Mouse (Mus musculus) lung, embryonic 14.5 days (tissue): Measurements from ENCODE around the gene Il18rap. TPM values are rescaled to one million over a fixed set of nuclear protein-coding genes. Genes with fewer than 3 reads are reported as not detected.
A peak's percentile ranks its signal among the peaks of the same experiment; 100 is the strongest.

ENCODE experiments used
- ATAC-seq: fragments of 200-750 bp; cut with Nextera tagmentation; 2 replicates; pipeline ENCODE4 v1.8.0; 2017; ENCODE audit warnings: mild to moderate bottlenecking, moderate TSS enrichment, moderate library complexity; ENCODE audit not compliant: insufficient read depth
- DNase-seq: peaks from one replicate; pipeline ENCODE4 v3.0.0-alpha.2; 2015
- H3K27ac ChIP-seq: fragments of 300-500 bp; sonication (generic); 2 replicates; pipeline ENCODE4 v1.5.1; 2014; ENCODE audit warnings: low read depth, mild to moderate bottlenecking, moderate library complexity
- H3K27me3 ChIP-seq: fragments of 300-500 bp; sonication (generic); 2 replicates; pipeline ENCODE4 v1.6.1; 2014; ENCODE audit warnings: low read length, control low read depth; ENCODE audit not compliant: insufficient read depth
- H3K36me3 ChIP-seq: fragments of 300-500 bp; sonication (generic); 2 replicates; pipeline ENCODE4 v1.6.1; 2014; ENCODE audit warnings: control low read depth; ENCODE audit not compliant: insufficient read depth
- H3K4me1 ChIP-seq: fragments of 300-500 bp; sonication (generic); 2 replicates; pipeline ENCODE4 v1.6.1; 2014; ENCODE audit warnings: antibody characterized with exemption, control low read depth; ENCODE audit not compliant: insufficient read depth
- H3K4me2 ChIP-seq: fragments of 300-500 bp; sonication (generic); 2 replicates; pipeline ENCODE4 v1.6.1; 2014; ENCODE audit warnings: mild to moderate bottlenecking
- H3K4me3 ChIP-seq: fragments of 300-500 bp; sonication (generic); 2 replicates; pipeline ENCODE4 v1.5.1; 2014; ENCODE audit warnings: low read depth, low read length
- H3K9ac ChIP-seq: fragments of 300-500 bp; sonication (generic); 2 replicates; pipeline ENCODE4 v1.6.1; 2014
- H3K9me3 ChIP-seq: fragments of 300-500 bp; sonication (generic); 2 replicates; pipeline ENCODE4 v1.6.1; 2016; ENCODE audit warnings: low read depth, low read length, control low read depth
- CTCF ChIP-seq: IDR thresholded peaks from 2 replicates; pipeline ENCODE4 v1.5.1; 2016; ENCODE audit warnings: antibody characterized with exemption, low read depth
- WGBS: fragments of 180-500 bp; shearing (Covaris S2); extraction: QIAGEN DNeasy Blood & Tissue Kit; methylation state at CpG from one replicate; pipeline ENCODE4 v1.1.7; 2014; 5-methylcytosine and 5-hydroxymethylcytosine counted together
- polyA plus RNA-seq: library from polyadenylated mRNA; unstranded; fragments of >200 nt; fragmentation: Nextera tagmentation; extraction: Ambion mirVana; gene quantifications from 2 replicates; pipeline ENCODE4 v1.2.1, GENCODE M21; 2014

Il18rap gene
- polyA plus RNA-seq, 1 experiment from 2014 or later, result 0.14 TPM

- peak; percentile 76 for TF ChIP-seq CTCF
- ATAC-seq, result no peak
- WGBS, result 0% methylated on average over 2 of the region's 2 CpGs
Observed at GRCm38 (mm10) chr1:40544650-40545049, 29.5 kb downstream of the Il18rap start.

DNA sequence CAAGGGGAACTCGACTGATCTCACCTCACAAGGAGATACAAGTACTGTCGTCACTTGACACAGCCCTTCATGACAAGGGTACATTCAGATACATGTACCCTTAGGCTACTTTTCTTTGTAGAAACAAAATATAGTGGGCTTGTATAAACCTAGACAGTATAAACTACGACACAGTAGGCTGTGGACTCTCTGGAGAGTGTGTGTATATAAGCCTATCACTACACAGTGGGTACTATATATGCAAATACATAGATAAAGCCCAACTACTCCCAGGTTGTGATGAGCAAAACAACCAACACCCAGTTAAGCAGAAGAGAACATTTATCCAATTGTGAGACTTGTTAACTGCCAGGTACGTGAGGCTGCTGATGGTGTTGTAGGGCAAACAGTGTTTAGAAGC is 31.5 kb downstream of the Il18rap start:
- Histone ChIP-seq H3K9ac (no peak overlapping the region), H3K9me3 (no peaks in the 10 kb centered on the region), H3K36me3 (no peaks in the 10 kb centered on the region), H3K27me3 (no peaks in the 10 kb centered on the region), H3K4me2 (no peak overlapping the region), H3K27ac (no peak overlapping the region), H3K4me3 (no peak overlapping the region), H3K4me1 (no peaks in the 10 kb centered on the region)
- no peak for ATAC-seq
- 55% methylated on average over 4 of the region's 4 CpGs for WGBS
- DNase-seq, result no peak
- no peak for TF ChIP-seq CTCF

More at GRCm38 (mm10) chr1:40544650-40545049, 29.5 kb downstream of the Il18rap start:
- H3K4me3 ChIP-seq, result no peak overlapping the region
- no peaks in the 10 kb centered on the region for H3K4me1 ChIP-seq
- no peaks in the 10 kb centered on the region for H3K27me3 ChIP-seq
- DNase-seq, result peak; percentile 93
- H3K27ac ChIP-seq, result no peak overlapping the region
- H3K4me2 ChIP-seq, result no peak overlapping the region
- H3K36me3 ChIP-seq, result no peaks in the 10 kb centered on the region
- no peak overlapping the region for H3K9ac ChIP-seq
- no peaks in the 10 kb centered on the region for H3K9me3 ChIP-seq

- Histone ChIP-seq H3K4me1 (no peaks in the 10 kb centered on the region), H3K27ac (no peak overlapping the region), H3K4me2 (no peak overlapping the region), H3K27me3 (no peaks in the 10 kb centered on the region), H3K9me3 (no peaks in the 10 kb centered on the region), H3K4me3 (no peak overlapping the region), H3K36me3 (no peaks in the 10 kb centered on the region), H3K9ac (no peak overlapping the region)
- DNase-seq (no peak), ATAC-seq (no peak)
- no peak for TF ChIP-seq CTCF
- WGBS, result 71% methylated on average over 11 of the region's 11 CpGs
Observed at GRCm38 (mm10) chr1:40547064-40547572, 32.0 kb downstream of the Il18rap start.

DNA sequence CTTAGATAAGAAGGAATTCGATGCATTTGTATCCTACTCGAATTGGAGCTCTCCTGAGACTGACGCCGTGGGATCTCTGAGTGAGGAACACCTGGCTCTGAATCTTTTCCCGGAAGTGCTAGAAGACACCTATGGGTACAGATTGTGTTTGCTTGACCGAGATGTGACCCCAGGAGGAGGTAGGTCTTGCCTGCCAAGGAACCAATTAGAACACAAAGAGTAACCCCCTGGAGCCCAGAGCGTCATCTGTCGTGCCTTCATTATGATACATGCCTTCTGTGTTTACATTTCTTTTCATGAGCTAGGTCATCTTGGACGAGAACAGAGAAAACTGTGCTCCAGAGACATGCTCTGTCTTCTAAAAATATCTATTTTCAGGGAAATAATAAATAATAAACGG is 32.6 kb downstream of the Il18rap start:
- H3K4me1 ChIP-seq, result no peaks in the 10 kb centered on the region
- H3K4me2 ChIP-seq, result no peak overlapping the region
- no peak overlapping the region for H3K27ac ChIP-seq
- DNase-seq, result no peak
- ATAC-seq, result no peak
- no peak overlapping the region for H3K4me3 ChIP-seq
- no peaks in the 10 kb centered on the region for H3K36me3 ChIP-seq
- H3K9ac ChIP-seq, result no peak overlapping the region
- H3K9me3 ChIP-seq, result no peaks in the 10 kb centered on the region
- no peaks in the 10 kb centered on the region for H3K27me3 ChIP-seq
- TF ChIP-seq CTCF, result no peak
- WGBS, result 26% methylated on average over 10 of the region's 10 CpGs

DNA sequence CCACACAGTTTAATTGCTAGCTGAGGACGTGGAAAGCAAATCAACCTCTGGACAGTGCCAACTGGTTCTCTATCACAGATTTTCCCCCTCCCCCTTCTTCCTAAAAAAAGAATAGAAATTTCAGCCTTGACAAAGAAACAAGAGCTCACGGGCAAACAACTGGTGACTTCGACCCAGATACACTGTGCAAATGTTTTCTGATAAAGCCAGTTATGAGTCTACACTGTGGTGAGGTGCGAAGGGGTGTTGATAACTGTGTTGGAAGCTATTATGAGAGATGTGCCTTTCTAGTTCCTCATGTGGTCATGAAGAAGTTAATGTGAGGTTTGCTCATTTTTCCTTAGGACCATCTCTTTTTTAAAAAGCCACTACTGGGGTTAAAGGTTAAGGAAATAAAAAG is 54.2 kb downstream of the Il18rap start:
- DNase-seq (no peak), ATAC-seq (no peak)
- Histone ChIP-seq H3K4me2 (no peak overlapping the region), H3K4me3 (no peak overlapping the region), H3K27me3 (no peaks in the 10 kb centered on the region), H3K27ac (no peak overlapping the region), H3K9me3 (no peaks in the 10 kb centered on the region), H3K36me3 (no peaks in the 10 kb centered on the region), H3K4me1 (no peaks in the 10 kb centered on the region), H3K9ac (no peak overlapping the region)
- 66% methylated on average over 4 of the region's 4 CpGs for WGBS
- no peak for TF ChIP-seq CTCF

DNA sequence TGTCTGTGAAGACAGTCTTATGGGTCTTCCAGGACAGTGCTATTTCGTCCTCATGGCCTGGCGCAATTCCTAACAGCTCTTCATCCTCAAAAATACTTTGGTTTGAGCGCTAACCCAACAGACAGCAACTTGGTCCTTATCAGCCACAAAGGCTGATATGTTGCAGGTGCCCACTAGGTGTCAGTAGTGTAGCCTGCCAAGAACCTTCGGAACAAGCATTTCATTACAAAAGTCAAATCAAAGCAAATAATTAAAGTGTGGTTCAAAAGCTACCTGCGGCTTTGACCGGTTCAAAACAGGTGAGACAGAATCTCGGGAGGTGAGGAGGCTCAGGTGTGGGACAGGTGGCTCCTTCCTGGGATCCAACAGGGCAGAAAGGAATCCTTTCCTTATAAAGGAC is 64.6 kb downstream of the Il18rap start, which contains the start of gene Slc9a4:
Gene Slc9a4, plus strand, starts transcription at position 298 of the 400 bp plus-strand sequence.
- H3K4me2 ChIP-seq, result 0 out of 2 replicates have a peak within 1 kb of the TSS, but pooled peaks have one; percentile 5
- peak; percentile 87 for TF ChIP-seq CTCF
- DNase-seq (peak; percentile 74), ATAC-seq (no peak)
- no peaks in the 10 kb centered on the region; the same call in 1 of the 2 replicates for H3K27me3 ChIP-seq
- no peaks in the 10 kb centered on the region for H3K4me1 ChIP-seq
- no peaks in the 10 kb centered on the region for H3K36me3 ChIP-seq
- H3K9me3 ChIP-seq, result no peaks in the 10 kb centered on the region
- H3K9ac ChIP-seq, result no peak within 1 kb of the TSS
- WGBS, result 11% methylated on average over 7 of the region's 7 CpGs
- no peak within 1 kb of the TSS for H3K4me3 ChIP-seq
- H3K27ac ChIP-seq, result no peak within 1 kb of the TSS

- H3K27ac ChIP-seq, result no peak overlapping the region
- 63% methylated on average over 14 of the region's 14 CpGs for WGBS
- H3K36me3 ChIP-seq, result no peaks in the 10 kb centered on the region
- no peak overlapping the region for H3K9ac ChIP-seq
- TF ChIP-seq CTCF, result no peak
- no peaks in the 10 kb centered on the region for H3K4me1 ChIP-seq
- no peaks in the 10 kb centered on the region; the same call in 1 of the 2 replicates for H3K27me3 ChIP-seq
- ATAC-seq (no peak), DNase-seq (no peak)
- no peaks in the 10 kb centered on the region for H3K9me3 ChIP-seq
- no peak overlapping the region for H3K4me3 ChIP-seq
- H3K4me2 ChIP-seq, result 0 out of 2 replicates have a peak overlapping the region, but pooled peaks have one; percentile 5
Observed at GRCm38 (mm10) chr1:40580269-40580668, 65.1 kb downstream of the Il18rap start.

DNA sequence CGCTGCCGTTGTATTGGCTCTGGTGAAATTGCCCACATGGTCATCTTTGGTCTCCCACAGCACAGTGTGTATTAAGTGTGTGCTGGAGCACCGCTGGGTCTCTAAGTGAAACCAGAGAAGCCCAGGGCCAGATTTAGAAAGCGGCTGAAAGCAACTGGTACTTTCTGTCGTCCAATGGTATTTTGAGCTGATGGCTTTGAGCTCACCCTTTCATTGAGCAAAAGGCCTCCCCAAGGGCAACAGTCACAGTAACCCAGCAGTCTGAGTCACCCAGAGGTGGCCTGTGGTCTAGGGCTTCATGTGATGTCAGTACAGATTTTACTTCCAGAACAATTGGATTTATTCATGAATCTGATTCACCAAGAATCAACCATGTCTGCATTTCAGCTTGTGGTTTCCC is 71.6 kb downstream of the Il18rap start:
- no peaks in the 10 kb centered on the region for H3K4me1 ChIP-seq
- H3K9me3 ChIP-seq, result no peaks in the 10 kb centered on the region
- H3K36me3 ChIP-seq, result no peaks in the 10 kb centered on the region
- H3K4me2 ChIP-seq, result no peak overlapping the region
- WGBS, result 78% methylated on average over 5 of the region's 5 CpGs
- no peaks in the 10 kb centered on the region for H3K27me3 ChIP-seq
- no peak for DNase-seq
- no peak for ATAC-seq
- H3K4me3 ChIP-seq, result no peak overlapping the region
- H3K27ac ChIP-seq, result no peak overlapping the region
- H3K9ac ChIP-seq, result no peak overlapping the region
- no peak for TF ChIP-seq CTCF
